Mouse (Mus musculus) kidney, adult 2 months (tissue): Measurements from ENCODE around the gene Hmox1. TPM values are rescaled to one million over a fixed set of nuclear protein-coding genes. Genes with fewer than 3 reads are reported as not detected.

Experiments used
- DNase-seq: peaks from one replicate; pipeline ENCODE4 v3.0.0; 2021
- H3K27ac ChIP-seq: fragments of 200-500 bp; 2 replicates; pipeline ENCODE4 v1.5.1; 2012; ENCODE audit warnings: low read depth, low read length, control low read depth, inconsistent platforms; ENCODE audit not compliant: insufficient read depth
- H3K27me3 ChIP-seq: fragments of 200-500 bp; replicated peaks from 2 replicates; pipeline ENCODE4 v1.6.1; 2012; ENCODE audit warnings: mild to moderate bottlenecking, moderate library complexity, low read length, inconsistent platforms; ENCODE audit not compliant: control insufficient read depth, insufficient read depth
- H3K36me3 ChIP-seq: fragments of 200-500 bp; 2 replicates; pipeline ENCODE4 v1.6.1; 2012; ENCODE audit warnings: mild to moderate bottlenecking, moderate library complexity, low read length, inconsistent platforms; ENCODE audit not compliant: control insufficient read depth, insufficient read depth
- H3K4me1 ChIP-seq: fragments of 200-500 bp; 2 replicates; pipeline ENCODE4 v1.6.1; 2011; ENCODE audit warnings: low read length; ENCODE audit not compliant: control insufficient read depth, insufficient read depth
- H3K4me3 ChIP-seq: fragments of 200-500 bp; 2 replicates; pipeline ENCODE4 v1.5.1; 2011; ENCODE audit warnings: mild to moderate bottlenecking, low read depth, low read length, control low read depth; ENCODE audit not compliant: insufficient read depth
- CTCF ChIP-seq: fragments of 200-500 bp; conservative IDR thresholded peaks from 2 replicates; pipeline ENCODE4 v1.5.1; 2011; ENCODE audit warnings: low read depth, mild to moderate bottlenecking, control low read depth, low read length, moderate library complexity, mixed read lengths; ENCODE audit not compliant: insufficient read depth, insufficient read length
- POLR2A ChIP-seq: fragments of 200-500 bp; IDR thresholded peaks from one replicate; pipeline ENCODE4 v1.6.1; 2011; ENCODE audit warnings: low read depth, low read length, control low read depth
- WGBS: fragments of 180-500 bp; shearing (Covaris S2); methylation state at CpG from one replicate; pipeline ENCODE4 v1.1.7; 2018; 5-methylcytosine and 5-hydroxymethylcytosine counted together
- polyA plus RNA-seq: library from polyadenylated mRNA; depleted of rRNA; stranded (reverse); fragments of >200 nt; gene quantifications from 2 replicates; pipeline ENCODE4 v1.2.3, GENCODE M21; 2012; rRNA removed

The Hmox1 gene
- polyA plus RNA-seq, 1 experiment, result 25.7 TPM

DNA sequence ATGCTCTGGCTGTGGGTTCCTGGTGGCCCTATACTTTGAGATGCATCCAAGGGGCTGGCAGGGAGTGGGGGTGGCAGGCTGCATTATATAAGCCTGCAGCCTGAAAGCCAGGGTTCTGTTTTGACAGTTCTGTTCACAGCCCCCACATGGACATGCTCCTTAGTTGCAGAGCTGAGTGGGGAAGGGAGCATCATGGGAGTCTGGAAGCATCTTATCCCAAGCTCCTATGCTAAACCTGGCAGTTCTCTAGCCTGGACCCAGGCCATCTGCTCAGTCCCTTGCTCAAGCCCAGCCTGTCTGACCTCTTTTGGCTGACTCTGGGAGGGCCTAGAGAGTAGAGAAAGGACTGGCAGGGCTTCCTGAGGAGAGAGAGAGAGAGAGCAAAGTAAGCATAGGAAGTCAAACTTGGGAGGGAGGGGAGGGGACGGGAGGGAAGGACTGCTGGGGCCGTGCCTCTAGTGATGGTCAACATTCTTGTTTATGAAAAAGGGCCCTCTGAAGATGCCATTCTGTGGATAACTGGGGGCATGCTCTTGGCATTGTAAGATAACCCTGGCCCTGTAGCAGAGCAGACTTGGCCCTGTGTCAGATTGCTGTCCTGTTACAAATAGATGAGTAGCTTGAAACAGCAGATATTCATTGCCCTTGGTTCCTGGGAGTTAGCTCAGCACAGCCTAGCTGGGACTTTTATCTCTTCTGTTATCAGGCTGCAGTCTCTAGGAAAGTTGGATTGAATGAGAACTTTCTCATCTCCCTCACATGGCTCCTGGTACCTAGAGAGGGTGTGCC, 41.4 kb downstream of the Hmox1 start:
- DNase-seq, result no peak
- Histone ChIP-seq H3K4me1 (no peaks in the 10 kb centered on the region), H3K4me3 (no peak overlapping the region), H3K36me3 (no peaks in the 10 kb centered on the region), H3K27me3 (no peaks in the 10 kb centered on the region), H3K27ac (no peak overlapping the region)
- TF ChIP-seq CTCF (no peak), POLR2A (no peak)
- 45% methylated on average over 2 of the region's 2 CpGs for WGBS

DNA sequence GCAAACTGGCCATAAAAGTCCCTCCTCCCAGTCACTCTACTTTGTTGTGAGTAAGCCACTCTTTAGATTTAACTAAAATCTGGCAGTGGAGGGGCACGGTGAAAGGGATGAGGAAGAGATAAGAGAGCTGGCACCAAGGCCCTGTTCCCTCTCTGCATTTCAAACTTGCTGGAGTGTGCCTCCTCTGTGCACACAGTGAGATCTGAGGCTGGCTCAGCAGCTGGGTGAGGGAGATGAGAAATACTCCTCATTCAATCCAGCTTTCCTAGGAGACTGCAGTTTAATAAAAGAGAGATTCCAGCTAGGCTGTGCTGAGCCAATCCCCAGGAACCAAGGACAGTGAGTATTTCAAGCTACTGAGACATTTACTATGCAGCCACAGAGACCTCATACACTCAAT, 42.3 kb downstream of the Hmox1 start:
- WGBS, result 32% methylated on average over 1 of the region's 1 CpGs

DNA sequence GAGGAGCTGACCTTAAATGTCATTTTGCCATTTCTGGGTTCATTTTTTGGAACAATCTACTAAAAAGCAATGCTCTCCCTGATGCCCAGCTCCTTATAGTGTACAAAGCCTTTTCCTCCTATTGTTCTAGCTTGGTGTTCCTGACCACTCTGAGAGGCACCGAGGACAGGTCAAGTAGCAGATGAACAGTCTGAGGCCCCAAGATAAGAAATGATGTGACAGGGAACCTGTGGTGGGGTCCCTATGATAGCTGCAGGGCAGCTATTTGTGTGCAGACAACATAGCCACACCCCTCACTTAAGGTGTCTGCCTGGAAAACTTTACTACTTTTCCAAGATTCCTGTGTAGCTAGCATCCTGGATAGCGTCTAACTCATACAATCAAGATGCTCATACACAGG, 42.8 kb downstream of the Hmox1 start:
- Histone ChIP-seq H3K4me3 (no peak overlapping the region), H3K4me1 (no peaks in the 10 kb centered on the region), H3K27ac (no peak overlapping the region), H3K36me3 (no peaks in the 10 kb centered on the region), H3K27me3 (no peaks in the 10 kb centered on the region)
- WGBS, result 61% methylated on average over 2 of the region's 2 CpGs
- TF ChIP-seq CTCF (no peak), POLR2A (no peak)
- DNase-seq, result no peak

More for the DNA sequence above, 42.3 kb downstream of the Hmox1 start:
- Histone ChIP-seq H3K27ac (no peak overlapping the region), H3K4me1 (no peaks in the 10 kb centered on the region), H3K27me3 (no peaks in the 10 kb centered on the region), H3K36me3 (no peaks in the 10 kb centered on the region), H3K4me3 (no peak overlapping the region)
- TF ChIP-seq POLR2A (no peak), CTCF (no peak)
- no peak for DNase-seq

DNA sequence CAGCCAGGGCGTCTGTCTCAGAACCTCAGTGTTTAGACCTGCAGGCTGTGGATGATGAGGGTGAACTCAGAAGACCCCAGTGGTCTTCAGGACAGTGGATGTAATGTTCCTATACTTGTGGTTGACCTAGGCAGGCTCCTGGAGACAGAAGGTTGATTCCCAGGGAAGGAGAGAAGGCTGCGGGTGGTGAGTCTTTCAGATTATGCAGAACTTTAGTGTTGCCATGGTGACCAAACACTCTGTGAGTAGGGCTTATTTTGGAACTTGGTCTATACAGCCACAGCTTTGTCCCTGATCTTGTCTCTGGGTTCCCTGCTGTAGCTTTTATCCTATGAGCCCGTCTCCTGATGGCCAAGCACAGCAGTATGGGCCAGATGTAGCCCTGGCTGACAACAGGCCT, 44.1 kb downstream of the Hmox1 start:
- H3K4me1 ChIP-seq, result no peaks in the 10 kb centered on the region
- H3K4me3 ChIP-seq, result no peak overlapping the region
- H3K27ac ChIP-seq, result no peak overlapping the region
- no peaks in the 10 kb centered on the region for H3K27me3 ChIP-seq
- H3K36me3 ChIP-seq, result no peaks in the 10 kb centered on the region
- WGBS, result 97% methylated on average over 3 of the region's 3 CpGs
- no peak for DNase-seq
- TF ChIP-seq POLR2A, result no peak
- no peak for TF ChIP-seq CTCF

Other genes with a start within 250 kb of the Hmox1 start
- gene Isx, start 220.4 kb upstream of the Hmox1 start, polyA plus RNA-seq, result not detected in 2 replicates
- gene Hmgxb4, start 100.3 kb upstream of the Hmox1 start, polyA plus RNA-seq, result 13.3 and 13.7 TPM in 2 replicates
- gene Tom1, start 59.9 kb upstream of the Hmox1 start, polyA plus RNA-seq, result 84.8 and 89.1 TPM in 2 replicates
- gene Mcm5, start 15.9 kb downstream of the Hmox1 start, polyA plus RNA-seq, result 5.7 and 6.0 TPM in 2 replicates
- gene Rasd2, start 120.3 kb downstream of the Hmox1 start, polyA plus RNA-seq, result 3.7 and 4.0 TPM in 2 replicates